Mouse (Mus musculus): Measurements from ENCODE around the gene Tubb4b. TPM values are rescaled to one million over a fixed set of nuclear protein-coding genes. Genes with fewer than 3 reads are reported as not detected.

Gene Tubb4b
- total and polyA plus RNA-seq, 3 experiments, result 183 to 1,037 (median 979) TPM

DNA sequence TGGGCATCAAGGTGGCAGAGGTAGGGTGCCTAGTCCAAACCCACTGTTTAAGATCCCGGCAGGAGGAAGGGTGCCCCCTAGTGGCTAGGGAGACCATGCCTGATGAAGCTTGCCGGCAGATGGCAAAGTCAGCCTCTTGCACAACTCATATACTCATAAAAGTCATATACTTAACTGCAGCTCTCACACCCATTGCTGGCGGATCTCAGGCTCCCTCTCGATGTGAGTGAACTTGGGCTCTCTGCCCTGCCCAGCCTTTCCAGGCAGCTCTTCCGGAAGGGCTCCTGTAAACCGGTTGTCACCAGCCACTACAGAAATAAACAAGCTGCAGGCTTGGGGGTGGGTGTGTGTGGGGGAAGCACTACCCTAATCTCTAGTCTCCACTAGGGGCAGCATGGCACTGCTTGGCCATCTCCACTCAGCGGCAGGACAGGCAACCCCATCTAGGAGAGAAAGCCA lies 4.0 kb upstream of the Tubb4b start:
- H3K9ac ChIP-seq (ENCODE audit: control insufficient read depth, low read depth, low read length, poor library complexity, severe bottlenecking), result peak overlapping the region; percentile 66
- H3K4me1 ChIP-seq (ENCODE audit: control insufficient read depth in 1 of 2, insufficient read depth in 2 of 2, low read length in 2 of 2), result peaks cover 7 to 26% of the 10 kb centered on the region in 2 experiments; a peak in 3 of 4 replicates
- TF ChIP-seq ETS1 (IDR thresholded peaks at IDR 0.05; ENCODE audit: low read depth, low read length) (no peak), USF1 (IDR thresholded peaks at IDR 0.05; ENCODE audit: low read depth, low read length) (no peak), ELF1 (IDR thresholded peaks at IDR 0.05; ENCODE audit: low read depth, low read length) (peak; percentile 73), MYC (IDR thresholded peaks at IDR 0.05; ENCODE audit: low read depth, low read length) (0 out of 2 replicates have a peak, but pooled peaks have one; percentile 52), RAD21 (IDR thresholded peaks at IDR 0.05; ENCODE audit: low read depth, low read length) (peak; percentile 59), MAFK (IDR thresholded peaks at IDR 0.05; ENCODE audit: borderline replicate concordance, low read depth, low read length) (no peak), CTCF (IDR thresholded peaks at IDR 0.05 in 2 of 3, conservative IDR thresholded peaks at IDR 0.05 in 1 of 3; ENCODE audit: control insufficient read depth in 1 of 3, insufficient read depth in 1 of 3, low read depth in 2 of 3, low read length in 3 of 3, poor library complexity in 1 of 3, severe bottlenecking in 1 of 3) (peak; percentile 72 to 96 (median 93)), CHD1 (IDR thresholded peaks at IDR 0.05; ENCODE audit: low read depth, low read length) (no peak), UBTF (IDR thresholded peaks at IDR 0.05; ENCODE audit: borderline replicate concordance, insufficient read depth, low read depth, low read length) (no peak), GATA1 (IDR thresholded peaks at IDR 0.05; ENCODE audit: low read depth, low read length) (no peak), SIN3A (IDR thresholded peaks at IDR 0.05; ENCODE audit: low read length) (peak; percentile 91), USF2 (IDR thresholded peaks at IDR 0.05; ENCODE audit: borderline replicate concordance in 1 of 2, insufficient read depth in 1 of 2, low read depth in 1 of 2, low read length in 2 of 2) (no peak), NRF1 (IDR thresholded peaks at IDR 0.05; ENCODE audit: insufficient read depth, low read depth, low read length, poor library complexity, severe bottlenecking) (no peak), TAL1 (IDR thresholded peaks at IDR 0.05; ENCODE audit: low read length) (no peak), CHD2 (IDR thresholded peaks at IDR 0.05; ENCODE audit: low read length) (no peak), HCFC1 (IDR thresholded peaks at IDR 0.05; ENCODE audit: low read depth, low read length) (peak; percentile 68), NELFE (IDR thresholded peaks at IDR 0.05; ENCODE audit: low read depth, low read length) (peak; percentile 21), ZMIZ1 (IDR thresholded peaks at IDR 0.05; ENCODE audit: low read depth, low read length) (0 out of 2 replicates have a peak, but pooled peaks have one; percentile 27), SMC3 (IDR thresholded peaks at IDR 0.05; ENCODE audit: low read depth, low read length) (no peak; the same call in none of the 2 replicates), MAZ (IDR thresholded peaks at IDR 0.05; ENCODE audit: low read depth, low read length) (peak; percentile 83), JUND (IDR thresholded peaks at IDR 0.05; ENCODE audit: low read depth, low read length) (no peak), POLR2AphosphoS2 (IDR thresholded peaks at IDR 0.05; ENCODE audit: low read length) (no peak), TCF12 (IDR thresholded peaks at IDR 0.05; ENCODE audit: low read depth, low read length) (0 out of 2 replicates have a peak, but pooled peaks have one; percentile 29), MYB (IDR thresholded peaks at IDR 0.05; ENCODE audit: low read depth, low read length) (no peak), ZC3H11A (IDR thresholded peaks at IDR 0.05; ENCODE audit: low read depth, low read length) (peak; percentile 38; the same call in 1 of the 2 replicates), E2F4 (IDR thresholded peaks at IDR 0.05; ENCODE audit: borderline replicate concordance, low read depth, low read length) (no peak), MEF2A (IDR thresholded peaks at IDR 0.05; ENCODE audit: extremely low read depth, insufficient replicate concordance, low read depth, low read length, poor library complexity, severe bottlenecking) (no peak), KAT2A (conservative IDR thresholded peaks at IDR 0.05; ENCODE audit: low read depth, low read length) (no peak), MAX (IDR thresholded peaks at IDR 0.05; ENCODE audit: low read length) (peak; percentile 61), POLR2A (IDR thresholded peaks at IDR 0.05; ENCODE audit: control insufficient read depth in 1 of 2, insufficient read depth in 1 of 2, low read depth in 1 of 2, low read length in 2 of 2, poor library complexity in 1 of 2) (peak in 1 of 2 experiments; percentile 35; a peak in 1 of 4 replicates), TBP (IDR thresholded peaks at IDR 0.05; ENCODE audit: low read depth, low read length) (peak; percentile 62), ZNF384 (IDR thresholded peaks at IDR 0.05; ENCODE audit: low read depth, low read length) (no peak), GABPA (IDR thresholded peaks at IDR 0.05; ENCODE audit: low read depth, low read length) (no peak), MXI1 (IDR thresholded peaks at IDR 0.05; ENCODE audit: low read depth, low read length) (peak; percentile 67), RCOR1 (IDR thresholded peaks at IDR 0.05; ENCODE audit: low read depth, low read length) (no peak), POLR2AphosphoS5 (IDR thresholded peaks at IDR 0.05; ENCODE audit: borderline replicate concordance, low read depth, low read length) (no peak), BHLHE40 (IDR thresholded peaks at IDR 0.05; ENCODE audit: borderline replicate concordance, low read depth, low read length) (0 out of 2 replicates have a peak, but pooled peaks have one; percentile 55)

More for the DNA sequence above, 4.0 kb upstream of the Tubb4b start:
- peak overlapping the region; percentile 72 for H3K27ac ChIP-seq (ENCODE audit: control insufficient read depth, low read depth, low read length)
- H3K27me3 ChIP-seq (ENCODE audit: control insufficient read depth in 1 of 2, insufficient read depth in 2 of 2, low read length in 2 of 2), result no peaks in the 10 kb centered on the region
- DNase-seq (ENCODE audit: low read depth, low spot score), result peak; percentile 94
- H3K79me2 ChIP-seq (ENCODE audit: control insufficient read depth, insufficient read depth, low read length, poor library complexity), result peaks cover 13% of the 10 kb centered on the region
- H3K9me3 ChIP-seq (replicated peaks; ENCODE audit: insufficient read depth, low read length), result no peaks in the 10 kb centered on the region
- peaks cover 4 to 12% of the 10 kb centered on the region in 2 experiments for H3K36me3 ChIP-seq (ENCODE audit: control insufficient read depth in 1 of 2, insufficient read depth in 2 of 2, low read length in 2 of 2)
- H3K4me3 ChIP-seq (ENCODE audit: control insufficient read depth in 1 of 2, insufficient read depth in 1 of 2, low read depth in 2 of 2, low read length in 2 of 2), result peak overlapping the region; percentile 48 to 67
